Comparison of ENCODE assay signal across 8 mouse cellular contexts in the genomic region with DNA sequence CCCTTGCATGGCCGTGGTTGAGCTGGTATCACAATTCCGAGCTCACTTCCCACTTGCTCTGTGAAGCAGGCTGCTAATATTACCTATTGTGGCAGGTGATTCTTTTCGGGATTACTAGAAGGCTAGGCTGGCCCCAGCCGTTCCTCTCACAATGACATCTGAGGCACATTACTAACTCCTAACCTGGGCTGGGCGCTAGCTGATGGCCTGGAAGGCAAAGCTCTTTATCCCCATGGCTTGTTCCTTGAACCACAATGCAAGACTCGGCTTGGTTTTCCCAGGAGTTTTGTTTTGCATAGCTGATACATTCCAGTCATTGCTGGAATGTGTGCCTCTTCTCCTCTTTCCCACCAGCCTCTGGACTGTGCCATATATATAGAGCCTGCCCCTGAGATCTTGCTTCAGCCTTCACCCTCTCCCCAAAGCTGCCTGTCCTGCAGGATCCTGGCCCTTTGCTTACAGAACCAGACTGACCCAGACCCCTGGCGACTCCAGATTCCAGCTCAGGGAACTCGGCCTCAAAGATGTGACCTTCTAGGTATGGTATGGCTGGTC. TPM values are rescaled to one million over a fixed set of nuclear protein-coding genes. Genes with fewer than 3 reads are reported as not detected.
DNase-seq lines count a peak whose midpoint lies in the region; ATAC-seq and TF ChIP-seq lines count a peak whose summit lies in the region.

Gene Lifr, plus strand, starts transcription at position 404 of the 555 bp plus-strand sequence.

- H3K36me3 ChIP-seq in heart, embryonic 12.5 days: no peaks in the 10 kb centered on the region

- intact Hi-C loops in left cerebral cortex, postnatal 4 days (cut with DNase I): no loop called here

- 60% methylated on average over 8 of the region's 8 CpGs for WGBS in heart, embryonic 12.5 days

- no peak within 1 kb of the TSS for H3K9ac ChIP-seq in heart, embryonic 12.5 days

- DNase-seq in layer of hippocampus, adult 2 months (ENCODE audit: low spot score in 2 of 2): no peak
- DNase-seq in layer of hippocampus, adult 11-12 months (ENCODE audit: low spot score): no peak
- no peak for DNase-seq in adrenal gland, postnatal 14 days
- no peak for DNase-seq in left cerebral cortex, postnatal 4 days
- DNase-seq in urinary bladder, adult 18-20 months (ENCODE audit: low spot score in 2 of 2): no peak
- DNase-seq in cerebellum, adult 18-20 months: no peak
- no peak for DNase-seq in thymus, postnatal 4 days

- H3K27me3 ChIP-seq in heart, embryonic 12.5 days (replicated peaks): peaks cover 9% of the 10 kb centered on the region; the same call in 1 of the 2 replicates

- no peak within 1 kb of the TSS for H3K4me3 ChIP-seq in layer of hippocampus, adult 2 months
- H3K4me3 ChIP-seq in heart, embryonic 12.5 days: no peak within 1 kb of the TSS

- H3K4me1 ChIP-seq in heart, embryonic 12.5 days (replicated peaks): peaks cover 32% of the 10 kb centered on the region

- TF ChIP-seq CTCF in layer of hippocampus, adult 2 months (conservative IDR thresholded peaks at IDR 0.05): no peak

- ATAC-seq in heart, embryonic 12.5 days (ENCODE audit: insufficient number of reproducible peaks, low FRiP score): no peak

- no peaks in the 10 kb centered on the region for H3K9me3 ChIP-seq in heart, embryonic 12.5 days (replicated peaks)

- H3K27ac ChIP-seq in layer of hippocampus, adult 2 months: no peak within 1 kb of the TSS
- H3K27ac ChIP-seq in heart, embryonic 12.5 days (ENCODE audit: poor library complexity, severe bottlenecking): no peak within 1 kb of the TSS

- H3K4me2 ChIP-seq in heart, embryonic 12.5 days: no peak within 1 kb of the TSS

RNA-seq across cellular contexts. Expression of gene Lifr, which starts in this region (rescaled TPM):
- total RNA-seq in layer of hippocampus, adult 2 months (2021): 10 to 100 TPM; 51.3 to 52.9 TPM
- 78.0 and 79.5 TPM in 2 replicates for total RNA-seq in adrenal gland, postnatal 14 days (2021)
- polyA plus RNA-seq in heart, embryonic 12.5 days (2016; fragmentation: Nextera tagmentation; extraction: Ambion mirVana): 17.3 and 17.9 TPM in 2 replicates
- 10 to 100 TPM; 27.4 to 28.0 TPM for total RNA-seq in left cerebral cortex, postnatal 4 days (2021)
